Mouse (Mus musculus): ENCODE data around the gene Cdca7l.
"Not testable (repeated sequence)": the region's sequence is repeated elsewhere in the genome, so short reads cannot be mapped to it uniquely, and the experiment has no call there.

Cdca7l gene

DNA sequence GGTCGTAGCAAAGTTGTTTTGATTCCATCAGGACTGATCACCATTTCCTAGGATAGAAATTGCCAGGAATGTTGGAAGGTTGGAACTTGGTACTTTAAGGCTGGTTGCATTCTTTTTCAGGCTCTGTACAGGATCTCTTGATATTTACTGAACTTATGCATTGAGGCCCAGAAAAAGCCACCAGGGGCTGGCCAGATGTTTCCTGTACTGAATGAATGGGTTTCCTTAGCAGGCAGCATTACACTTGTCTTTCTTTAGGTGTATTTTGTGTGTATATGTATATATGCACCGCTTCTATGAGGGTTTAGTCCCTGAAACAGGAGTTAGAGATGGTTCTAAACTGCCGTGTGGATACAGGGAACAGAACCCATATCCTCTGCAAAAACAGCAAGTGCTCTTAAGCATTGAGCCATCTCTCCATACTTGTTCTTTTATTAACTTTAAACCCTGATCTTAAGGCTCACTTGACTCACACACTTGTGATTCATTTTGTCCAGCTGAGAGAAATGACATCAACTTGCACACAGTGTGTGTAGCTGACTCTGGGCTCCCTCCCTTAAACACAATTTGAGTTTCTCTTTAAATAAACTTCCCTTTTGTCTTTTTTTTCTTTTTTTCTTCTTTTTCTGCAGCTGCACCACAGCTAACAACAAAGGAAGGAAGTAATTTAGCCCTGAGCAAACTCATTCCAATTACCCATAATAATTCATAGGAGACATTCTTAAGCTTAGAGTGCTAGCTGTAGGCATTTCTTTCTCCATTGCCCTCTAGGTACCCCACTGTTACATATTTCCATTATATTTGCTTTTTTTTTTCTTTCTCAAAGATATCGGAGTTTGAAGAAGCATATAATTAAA is 63.8 kb downstream of the Cdca7l start:
- no peak for DNase-seq

DNA sequence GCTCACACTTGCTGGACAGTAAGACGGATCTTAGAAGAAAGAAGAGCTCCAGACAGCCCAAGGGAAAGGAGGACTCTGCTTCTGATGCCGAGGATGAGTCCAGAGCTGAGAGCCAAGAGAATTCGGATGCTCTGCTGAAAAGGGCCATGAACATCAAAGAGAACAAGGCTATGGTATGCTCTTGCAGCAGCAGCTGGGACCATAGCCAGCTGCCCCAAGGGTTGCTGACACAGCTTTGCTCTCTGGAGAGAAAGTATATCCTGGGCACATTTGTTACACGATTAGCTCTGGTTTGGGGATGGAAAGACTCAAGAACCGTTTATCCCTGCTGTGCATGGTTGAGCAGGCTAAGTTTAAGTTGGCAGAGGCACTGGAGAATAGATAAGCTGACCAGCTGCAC is 68.2 kb downstream of the Cdca7l start:
- DNase-seq = no peak

DNA sequence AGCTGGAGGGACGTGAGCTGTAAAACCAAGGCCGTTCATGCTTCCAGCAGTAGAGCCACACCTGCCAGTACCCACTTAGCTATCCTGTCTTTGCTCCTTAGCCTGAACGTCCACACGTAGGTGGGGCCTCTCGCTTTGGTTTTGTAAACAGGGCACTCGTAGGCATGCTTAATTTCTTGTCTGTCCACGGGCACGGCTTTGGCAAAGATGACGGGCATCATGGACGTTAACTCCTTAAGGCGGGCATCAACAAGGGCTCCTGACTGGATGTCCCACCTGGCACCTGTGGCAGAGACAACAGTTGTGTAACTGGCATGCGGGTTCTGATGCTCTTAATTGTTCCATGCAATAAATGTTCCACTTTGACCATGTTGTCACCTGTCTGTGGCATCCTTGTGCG is 74.3 kb downstream of the Cdca7l start:
- no peak for DNase-seq

DNA sequence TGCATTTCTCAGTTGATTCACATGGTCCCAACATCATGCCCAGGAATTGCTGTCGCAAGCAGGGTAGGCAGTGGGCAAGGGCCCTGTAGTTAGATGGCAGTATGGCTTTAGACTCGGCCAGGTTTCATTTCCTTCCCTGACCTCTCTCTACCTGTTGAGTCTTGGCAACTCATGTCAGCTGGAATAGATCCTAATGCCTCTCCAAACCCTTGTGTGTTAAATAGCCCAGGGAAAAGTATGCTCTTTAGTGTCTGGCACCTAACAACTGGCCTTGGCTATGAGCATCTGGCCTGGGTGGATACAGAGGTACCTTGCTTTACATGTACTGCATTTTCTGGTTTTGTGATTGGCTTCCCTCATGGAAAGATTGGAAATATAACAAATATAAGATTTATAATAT is 80.5 kb downstream of the Cdca7l start:
- DNase-seq = no peak

DNA sequence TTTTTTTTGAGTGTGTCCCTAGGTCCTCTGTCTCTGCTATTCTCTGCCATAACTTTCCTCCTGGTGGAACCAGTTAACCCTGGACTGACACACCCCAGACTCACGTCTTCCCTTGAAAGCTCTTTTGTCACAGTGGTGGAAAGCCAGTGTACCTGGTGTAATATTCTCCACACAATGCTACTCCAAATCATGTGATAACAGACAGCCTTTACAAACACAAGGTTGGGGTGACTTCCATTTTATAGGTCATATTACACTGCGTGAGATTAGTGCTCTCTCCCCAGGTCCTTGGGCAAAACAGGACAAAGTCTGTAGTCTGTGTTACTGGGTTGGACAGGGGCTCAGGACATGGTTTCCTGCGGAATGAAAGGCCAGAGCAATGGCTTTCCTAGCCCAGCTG is 83.3 kb downstream of the Cdca7l start:
- no peak for DNase-seq

DNA sequence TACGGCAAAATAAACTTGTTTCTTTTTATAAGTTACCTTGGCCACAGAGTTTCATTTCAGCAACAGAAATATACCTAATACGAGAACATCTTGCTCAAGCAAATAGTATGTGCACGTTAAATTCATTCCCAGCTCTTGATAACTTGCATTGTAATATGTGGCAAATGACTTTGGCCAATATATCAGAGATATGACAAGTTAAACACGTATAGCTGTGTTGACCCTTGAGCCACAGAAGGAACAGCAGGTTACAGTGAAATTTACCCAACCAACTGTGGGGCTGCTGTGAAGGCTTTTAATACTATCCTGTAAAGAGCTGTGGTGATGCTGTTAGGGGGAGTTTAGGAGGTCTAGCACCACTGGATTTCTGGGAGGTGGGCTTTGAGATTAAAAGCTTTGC is 96.7 kb downstream of the Cdca7l start:
- DNase-seq = not testable (repeated sequence)

DNA sequence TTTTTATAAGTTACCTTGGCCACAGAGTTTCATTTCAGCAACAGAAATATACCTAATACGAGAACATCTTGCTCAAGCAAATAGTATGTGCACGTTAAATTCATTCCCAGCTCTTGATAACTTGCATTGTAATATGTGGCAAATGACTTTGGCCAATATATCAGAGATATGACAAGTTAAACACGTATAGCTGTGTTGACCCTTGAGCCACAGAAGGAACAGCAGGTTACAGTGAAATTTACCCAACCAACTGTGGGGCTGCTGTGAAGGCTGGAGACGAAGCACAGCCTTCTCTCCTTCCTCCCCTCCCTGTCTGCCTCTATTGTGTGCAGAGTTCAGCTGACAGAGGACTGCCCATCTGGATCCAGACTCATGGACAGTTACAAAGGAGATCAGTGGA is 97.3 kb downstream of the Cdca7l start:
- not testable (repeated sequence) for DNase-seq

DNA sequence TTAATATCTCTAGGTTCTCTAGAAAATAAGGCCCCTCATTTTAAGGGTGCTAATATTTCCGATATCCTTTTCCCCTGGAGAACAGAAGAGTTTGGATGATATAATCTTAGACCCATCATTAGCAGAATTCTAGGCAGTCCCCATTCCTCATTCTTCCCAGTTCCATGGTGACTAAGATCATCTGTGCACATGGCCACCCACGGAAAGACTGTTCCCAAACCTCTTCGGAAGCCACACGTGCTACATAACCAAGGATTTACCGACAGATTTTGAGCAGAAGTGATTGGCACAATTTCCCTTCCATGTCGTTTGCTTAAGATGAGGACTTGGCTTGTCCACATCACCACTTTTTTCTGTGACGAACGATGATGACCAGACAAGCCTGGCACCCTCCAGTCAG is 99.6 kb downstream of the Cdca7l start:
- DNase-seq = no peak

DNA sequence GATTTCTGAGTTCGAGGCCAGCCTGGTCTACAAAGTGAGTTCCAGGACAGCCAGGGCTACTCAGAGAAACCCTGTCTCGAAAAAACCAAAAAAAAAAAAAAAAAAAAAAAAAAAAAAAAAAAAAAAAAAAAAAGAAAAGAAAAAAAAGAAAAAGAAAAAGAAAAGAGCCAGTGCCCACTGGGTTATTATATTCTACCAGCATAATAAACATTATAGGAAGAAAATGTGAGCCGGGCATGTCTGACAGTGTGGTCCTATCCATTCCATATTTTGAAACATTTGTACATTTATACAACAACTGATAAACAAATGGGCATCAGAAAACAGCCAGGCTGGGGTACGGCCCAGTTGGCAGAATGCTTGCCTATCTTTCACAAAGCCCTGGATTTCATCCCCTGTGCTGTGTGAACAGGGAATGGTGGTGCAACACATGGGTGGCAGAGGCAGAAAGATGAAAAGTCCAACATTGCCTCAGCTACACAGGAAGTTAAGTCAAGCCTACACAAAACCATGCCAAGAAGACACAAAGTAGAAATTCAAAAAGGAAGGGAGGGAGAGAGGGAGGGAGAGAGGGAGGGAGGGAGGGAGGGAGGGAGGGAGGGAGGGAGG is 101.2 kb downstream of the Cdca7l start:
- not testable (repeated sequence) for DNase-seq

DNA sequence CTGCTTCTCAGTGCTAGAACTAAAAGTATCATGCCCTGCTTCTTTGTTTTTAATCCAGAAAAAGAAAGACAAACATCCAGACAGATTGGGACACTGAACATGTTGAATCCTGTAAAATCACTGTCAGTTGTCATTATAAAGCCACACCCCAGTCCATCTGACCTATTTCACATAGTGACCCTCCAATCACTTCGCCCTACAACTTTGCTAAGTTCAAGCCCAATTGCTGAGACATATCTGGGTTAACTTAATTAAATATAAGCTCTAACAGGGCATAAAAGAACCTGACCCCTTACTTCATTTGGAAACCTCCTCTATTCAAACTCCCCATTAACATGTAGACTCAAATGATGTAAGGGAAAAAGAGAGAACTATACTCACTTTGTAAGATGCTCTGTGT is 107.3 kb downstream of the Cdca7l start:
- no peak for DNase-seq

DNA sequence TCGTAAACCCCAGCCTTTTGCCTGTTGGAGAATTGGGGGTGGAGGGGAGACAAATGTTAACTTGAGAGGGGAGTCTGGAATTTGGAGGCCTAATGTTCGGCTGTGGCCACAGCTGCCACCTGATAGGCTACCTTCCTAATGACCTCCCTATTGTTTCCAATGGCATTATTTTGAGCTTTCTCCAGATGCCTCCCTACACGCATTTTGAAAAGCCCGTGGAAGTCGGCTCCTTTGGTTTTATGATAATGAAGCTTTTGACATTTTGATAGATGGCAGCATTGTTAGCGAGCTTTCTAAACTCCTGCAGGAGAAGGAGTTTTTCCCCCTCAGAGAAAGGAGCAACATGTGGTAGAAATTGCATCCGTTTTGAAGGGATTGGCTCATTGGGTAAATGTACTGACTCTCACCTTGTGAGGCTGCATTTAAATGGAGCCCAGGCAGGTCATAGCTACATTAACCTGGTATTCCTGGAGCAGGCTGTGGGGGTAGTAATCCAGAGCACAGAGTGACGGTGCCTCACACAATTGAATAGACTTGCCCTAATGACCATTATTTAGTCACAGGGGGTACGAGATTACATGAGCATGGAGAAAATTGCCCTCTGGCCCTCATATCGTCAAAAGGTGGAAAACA is 110.6 kb downstream of the Cdca7l start:
- no peak for DNase-seq

DNA sequence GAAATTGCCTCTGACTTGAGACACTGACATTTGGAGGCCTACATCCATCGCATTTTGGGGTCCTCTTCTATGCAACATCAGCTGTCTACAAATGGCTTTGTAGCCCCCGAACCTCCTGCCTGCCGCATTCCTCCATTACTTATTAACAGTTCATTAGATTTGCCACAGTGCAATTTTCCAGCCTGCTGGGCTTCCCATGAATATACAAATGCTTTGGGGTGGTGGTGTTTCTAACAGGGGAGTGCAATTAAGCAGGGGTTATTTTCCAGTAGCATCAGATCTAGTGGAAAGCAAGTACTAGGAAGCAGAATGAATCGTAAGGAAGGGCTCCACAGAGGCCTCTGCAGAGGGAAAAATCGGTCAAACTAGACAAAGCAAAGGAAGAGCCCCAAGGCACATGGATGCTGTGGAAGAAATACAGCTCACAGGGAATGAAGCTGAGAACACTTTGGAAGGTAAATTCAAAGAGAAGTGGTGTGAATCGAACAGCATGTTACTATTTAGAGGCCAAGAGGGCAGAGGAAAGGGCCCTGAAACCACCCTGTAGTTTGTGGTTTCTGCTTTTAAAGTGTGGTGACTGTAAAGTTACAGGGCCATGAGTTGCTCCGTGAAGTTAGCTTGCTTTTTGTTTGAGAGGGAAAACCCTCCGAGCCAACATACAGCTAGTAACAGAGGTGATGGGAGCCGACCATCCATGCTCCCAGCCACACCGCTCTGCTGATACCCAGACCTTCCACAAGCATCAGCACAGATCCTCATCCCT is 111.9 kb downstream of the Cdca7l start:
- no peak for DNase-seq

Measured in cerebellum, postnatal 14 days (tissue).